In the genomic region with DNA sequence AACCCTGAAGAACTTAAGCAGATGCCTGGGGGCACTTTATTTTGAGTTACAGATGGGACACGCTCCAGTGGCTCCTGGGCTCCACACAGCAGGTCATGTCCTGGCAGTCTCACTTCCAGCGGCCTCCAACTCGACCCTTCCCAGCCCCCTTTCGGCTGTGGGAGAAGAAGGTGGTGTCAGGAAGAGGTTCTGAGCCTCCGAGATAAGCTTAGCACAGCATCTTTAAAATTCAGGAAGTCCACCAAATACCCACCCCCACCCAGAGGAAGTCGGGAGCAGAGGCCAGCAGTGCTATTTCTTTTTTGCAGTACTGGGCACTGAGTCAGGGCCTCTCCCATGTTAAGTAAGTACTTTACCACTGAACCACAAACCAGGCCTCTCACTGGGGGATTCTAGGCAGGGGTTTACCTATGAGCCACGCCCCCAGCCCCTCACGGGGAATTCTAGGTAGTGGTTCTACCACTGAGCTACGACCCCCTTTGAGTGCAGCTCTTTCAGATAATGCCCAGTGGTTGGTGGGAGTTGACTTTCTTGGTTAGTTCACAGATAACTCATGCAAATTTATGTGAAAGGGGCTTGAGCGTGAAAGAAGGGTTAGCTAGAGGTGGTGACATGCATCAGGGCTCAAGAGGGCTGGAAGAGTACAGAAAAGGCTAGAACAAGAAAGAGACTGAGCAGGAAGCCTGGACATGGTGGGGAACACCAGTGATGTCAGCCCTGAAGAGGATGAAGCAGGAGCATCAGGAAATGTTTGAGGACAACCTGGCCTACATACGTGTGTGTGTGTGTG, we compare ENCODE assay signal across 16 mouse cellular contexts. TPM values are rescaled to one million over a fixed set of nuclear protein-coding genes. Genes with fewer than 3 reads are reported as not detected.
DNase-seq lines count a peak whose midpoint lies in the region; ATAC-seq and TF ChIP-seq lines count a peak whose summit lies in the region.
"Had no signal": no experiment of that assay in that cellular context is flagged by ENCODE, and none has a peak within 500 bp of the region (broad histone marks: within the 10 kb centered on the region; RNA-seq: fewer than 3 reads in every experiment).

No protein-coding gene starts in this region.

- no peak overlapping the region for H3K4me3 ChIP-seq in heart, adult 2 months
- no peak overlapping the region for H3K4me3 ChIP-seq in spleen, adult 2 months (ENCODE audit: extremely low read depth, insufficient read depth, insufficient read length)
- no peak overlapping the region for H3K4me3 ChIP-seq in liver, embryonic 12.5 days
- no peak overlapping the region for H3K4me3 ChIP-seq in small intestine, adult 2 months (ENCODE audit: low read depth, low read length)
- H3K4me3 ChIP-seq: hindbrain, embryonic 13.5 days; midbrain, embryonic 13.5 days; neural tube, embryonic 15.5 days had no signal

- H3K4me1 ChIP-seq in heart, adult 2 months (ENCODE audit: control insufficient read depth, insufficient read depth, low read length) = peaks cover 7% of the 10 kb centered on the region
- peaks cover 13% of the 10 kb centered on the region; the same call in 1 of the 2 replicates for H3K4me1 ChIP-seq in spleen, adult 2 months (ENCODE audit: control insufficient read depth, insufficient read depth, insufficient read length)
- H3K4me1 ChIP-seq in liver, embryonic 12.5 days = peaks cover 76% of the 10 kb centered on the region
- H3K4me1 ChIP-seq in small intestine, adult 2 months (ENCODE audit: control insufficient read depth, insufficient read depth, insufficient read length, low read length) = peaks cover 2% of the 10 kb centered on the region

- TF ChIP-seq CTCF in heart, adult 2 months (IDR thresholded peaks at IDR 0.05) = no peak
- TF ChIP-seq CTCF in spleen, adult 2 months (IDR thresholded peaks at IDR 0.05; ENCODE audit: extremely low read depth, insufficient read depth, insufficient read length, insufficient replicate concordance) = no peak
- no peak for TF ChIP-seq CTCF in small intestine, adult 2 months (IDR thresholded peaks at IDR 0.05; ENCODE audit: extremely low read depth, insufficient read length, insufficient replicate concordance, low read depth, low read length)

- WGBS in heart, adult 2 months = 36% methylated on average over 11 of the region's 11 CpGs
- 25% methylated on average over 11 of the region's 11 CpGs for WGBS in spleen, adult 2 months
- 17% methylated on average over 11 of the region's 11 CpGs for WGBS in liver, embryonic 12.5 days (ENCODE audit: insufficient replicate concordance)
- WGBS in small intestine, adult 2 months = 65% methylated on average over 11 of the region's 11 CpGs

- H3K9me3 ChIP-seq in liver, embryonic 12.5 days (replicated peaks) = no peaks in the 10 kb centered on the region
- H3K9me3 ChIP-seq: hindbrain, embryonic 13.5 days; midbrain, embryonic 13.5 days; neural tube, embryonic 15.5 days had no signal

- no peak overlapping the region for H3K9ac ChIP-seq in heart, adult 2 months (ENCODE audit: low read depth, low read length)
- peak overlapping the region; percentile 12; the same call in 1 of the 2 replicates for H3K9ac ChIP-seq in liver, embryonic 12.5 days
- H3K9ac ChIP-seq: hindbrain, embryonic 13.5 days; midbrain, embryonic 13.5 days; neural tube, embryonic 15.5 days had no signal

- TF ChIP-seq POLR2A in heart, adult 2 months (IDR thresholded peaks at IDR 0.05; ENCODE audit: insufficient read depth, low read depth, low read length) = 0 out of 2 replicates have a peak, but pooled peaks have one; percentile 13
- no peak for TF ChIP-seq POLR2A in spleen, adult 2 months (IDR thresholded peaks at IDR 0.05; ENCODE audit: low read depth, low read length)
- TF ChIP-seq POLR2A in small intestine, adult 2 months (IDR thresholded peaks at IDR 0.05; ENCODE audit: low read depth, low read length) = no peak

- peak; percentile 52; the same call in 1 of the 2 replicates for TF ChIP-seq EP300 in heart, adult 2 months (IDR thresholded peaks at IDR 0.05; ENCODE audit: insufficient read depth, low read depth, low read length)

- H3K79me2 ChIP-seq in heart, adult 2 months (replicated peaks; ENCODE audit: control insufficient read depth, insufficient read depth, low read length) = peaks cover 3% of the 10 kb centered on the region

- H3K36me3 ChIP-seq in heart, adult 2 months (ENCODE audit: control insufficient read depth, insufficient read depth, low read length) = peaks cover under 1% of the 10 kb centered on the region; the same call in 1 of the 2 replicates
- no peaks in the 10 kb centered on the region for H3K36me3 ChIP-seq in spleen, adult 2 months (ENCODE audit: control insufficient read depth, insufficient read depth, low read length)
- H3K36me3 ChIP-seq in liver, embryonic 12.5 days = peaks cover 3% of the 10 kb centered on the region; the same call in 1 of the 2 replicates
- H3K36me3 ChIP-seq in small intestine, adult 2 months (ENCODE audit: control insufficient read depth, insufficient read depth, low read length) = no peaks in the 10 kb centered on the region
- H3K36me3 ChIP-seq: hindbrain, embryonic 13.5 days; midbrain, embryonic 13.5 days; neural tube, embryonic 15.5 days had no signal

- peak overlapping the region; percentile 26 for H3K27ac ChIP-seq in heart, adult 2 months
- peak overlapping the region; percentile 61 for H3K27ac ChIP-seq in spleen, adult 2 months (ENCODE audit: insufficient read depth, low read length)
- H3K27ac ChIP-seq in liver, embryonic 12.5 days = peak overlapping the region; percentile 78
- H3K27ac ChIP-seq in small intestine, adult 2 months (ENCODE audit: insufficient read depth, low read depth, low read length) = peak overlapping the region; percentile 36
- H3K27ac ChIP-seq: hindbrain, embryonic 13.5 days; midbrain, embryonic 13.5 days; neural tube, embryonic 15.5 days had no signal

- ATAC-seq in liver, embryonic 12.5 days = no peak
- ATAC-seq: midbrain, embryonic 13.5 days had no signal

- peak overlapping the region; percentile 40 for H3K4me2 ChIP-seq in liver, embryonic 12.5 days
- H3K4me2 ChIP-seq: hindbrain, embryonic 13.5 days; midbrain, embryonic 13.5 days; neural tube, embryonic 15.5 days had no signal

- H3K27me3 ChIP-seq in heart, adult 2 months (ENCODE audit: control insufficient read depth, insufficient read depth, low read length) = no peaks in the 10 kb centered on the region
- H3K27me3 ChIP-seq in spleen, adult 2 months (ENCODE audit: control insufficient read depth, insufficient read depth, low read length) = no peaks in the 10 kb centered on the region
- H3K27me3 ChIP-seq in liver, embryonic 12.5 days (replicated peaks) = no peaks in the 10 kb centered on the region
- H3K27me3 ChIP-seq in small intestine, adult 2 months (ENCODE audit: control insufficient read depth, insufficient read depth, low read length) = no peaks in the 10 kb centered on the region

- peak in 1 of 2 experiments; percentile 38 for DNase-seq in heart, adult 2 months
- no peak for DNase-seq in heart, postnatal 36 days
- no peak for DNase-seq in spleen, adult 2 months (ENCODE audit: low read depth in 1 of 2, low spot score in 2 of 2)
- DNase-seq in spleen, adult 12 weeks (ENCODE audit: low spot score) = no peak
- no peak for DNase-seq in neural tube, embryonic 10.5 days (ENCODE audit: extremely low spot score, low spot score)
- no peak for DNase-seq in gastrocnemius, postnatal 10 days
- DNase-seq: adrenal gland, postnatal 25 days; cerebellum, adult 9-10 months; lung, adult 18-20 months; right cerebral cortex, postnatal 4 days; thymus, adult 2 months had no signal

- intact Hi-C loops in heart, adult 2 months (cut with DNase I) = loop anchor here (5.0 to 10.0 kb wide), 3 partner anchors 58 to 410 kb away; partner anchors contain the start of genes Leng8, Rdh13 and Zfp628
- intact Hi-C loops in heart, postnatal 36 days (cut with DNase I) = no loop called here

RNA-seq across cellular contexts. Expression of gene Ppp1r12c, which starts 3.4 kb away (rescaled TPM):
- total RNA-seq in heart, adult 2 months (2021) = 10 to 100 TPM; 62.4 to 67.1 TPM
- 47.0 and 53.2 TPM in 2 replicates for polyA plus RNA-seq in heart, adult 2 months (2012; rRNA removed)
- 10 to 100 TPM; 59.7 to 62.2 TPM for total RNA-seq in heart, postnatal 36 days (2021)
- 92.6 and 98.8 TPM in 2 replicates for polyA plus RNA-seq in spleen, adult 2 months (2012; rRNA removed)
- polyA plus RNA-seq in liver, embryonic 12.5 days (2016; fragmentation: Nextera tagmentation; extraction: Ambion mirVana) = 41.1 and 42.9 TPM in 2 replicates
- polyA plus RNA-seq in small intestine, adult 2 months (2012; rRNA removed) = 58.0 and 59.2 TPM in 2 replicates
- total RNA-seq in gastrocnemius, postnatal 10 days (2021) = 10 to 100 TPM; 37.9 to 52.6 TPM

RNA-seq across cellular contexts. Expression of gene Tnnt1, which starts 11.3 kb away (rescaled TPM):
- 10 to 100 TPM; 15.6 to 19.7 TPM for total RNA-seq in heart, adult 2 months (2021)
- 9.2 and 12.1 TPM in 2 replicates for polyA plus RNA-seq in heart, adult 2 months (2012; rRNA removed)
- 10 to 100 TPM; 20.0 to 21.3 TPM for total RNA-seq in heart, postnatal 36 days (2021)
- polyA plus RNA-seq in spleen, adult 2 months (2012; rRNA removed) = 0.34 and 0.53 TPM in 2 replicates
- polyA plus RNA-seq in liver, embryonic 12.5 days (2016; fragmentation: Nextera tagmentation; extraction: Ambion mirVana) = 13.7 and 17.9 TPM in 2 replicates
- 0.22 and 0.58 TPM in 2 replicates for polyA plus RNA-seq in small intestine, adult 2 months (2012; rRNA removed)
- 100 to 1,000 TPM; 288 to 386 TPM for total RNA-seq in gastrocnemius, postnatal 10 days (2021)

RNA-seq across cellular contexts. Expression of gene Tnni3, which starts 19.2 kb away (rescaled TPM):
- total RNA-seq in heart, adult 2 months (2021) = over 10,000 TPM in 1 of 2 experiments, 1,000 to 10,000 TPM in 1; 9,834 to 11,008 TPM
- polyA plus RNA-seq in heart, adult 2 months (2012; rRNA removed) = 13,898 and 21,553 TPM in 2 replicates
- over 10,000 TPM in 1 of 2 experiments, 1,000 to 10,000 TPM in 1; 9,756 to 10,673 TPM for total RNA-seq in heart, postnatal 36 days (2021)
- polyA plus RNA-seq in spleen, adult 2 months (2012; rRNA removed) = 5.3 and 5.5 TPM in 2 replicates
- polyA plus RNA-seq in liver, embryonic 12.5 days (2016; fragmentation: Nextera tagmentation; extraction: Ambion mirVana) = 1.7 and 1.8 TPM in 2 replicates
- 0.43 and 1.4 TPM in 2 replicates for polyA plus RNA-seq in small intestine, adult 2 months (2012; rRNA removed)
- total RNA-seq in gastrocnemius, postnatal 10 days (2021) = 1 to 10 TPM; 1.4 to 2.3 TPM

RNA-seq across cellular contexts. Expression of gene Dnaaf3, which starts 27.4 kb away (rescaled TPM):
- 1 to 10 TPM; 2.3 to 2.7 TPM for total RNA-seq in heart, adult 2 months (2021)
- 12.4 and 13.2 TPM in 2 replicates for polyA plus RNA-seq in heart, adult 2 months (2012; rRNA removed)
- total RNA-seq in heart, postnatal 36 days (2021) = 1 to 10 TPM; 2.0 to 3.0 TPM
- 9.6 and 10.4 TPM in 2 replicates for polyA plus RNA-seq in spleen, adult 2 months (2012; rRNA removed)
- polyA plus RNA-seq in liver, embryonic 12.5 days (2016; fragmentation: Nextera tagmentation; extraction: Ambion mirVana) = 0.24 and 0.26 TPM in 2 replicates
- polyA plus RNA-seq in small intestine, adult 2 months (2012; rRNA removed) = 1.1 and 1.9 TPM in 2 replicates
- total RNA-seq in gastrocnemius, postnatal 10 days (2021) = under 1 TPM; 0.14 to 0.23 TPM

RNA-seq across cellular contexts. Expression of gene Syt5, which starts 42.5 kb away (rescaled TPM):
- under 1 TPM; 0.39 to 0.86 TPM for total RNA-seq in heart, adult 2 months (2021)
- polyA plus RNA-seq in heart, adult 2 months (2012; rRNA removed) = 0.79 and 2.4 TPM in 2 replicates
- total RNA-seq in heart, postnatal 36 days (2021) = under 1 TPM; 0.54 to 0.89 TPM
- polyA plus RNA-seq in spleen, adult 2 months (2012; rRNA removed) = 0.21 and 0.34 TPM in 2 replicates
- polyA plus RNA-seq in liver, embryonic 12.5 days (2016; fragmentation: Nextera tagmentation; extraction: Ambion mirVana) = 0.84 and 1.3 TPM in 2 replicates
- 4.6 and 9.4 TPM in 2 replicates for polyA plus RNA-seq in small intestine, adult 2 months (2012; rRNA removed)
- under 1 TPM; 0.16 to 0.25 TPM for total RNA-seq in gastrocnemius, postnatal 10 days (2021)

Comparison
In these comparisons a context has a peak if more than half of its experiments do, and no peak if none do; other contexts are left out.
1. H3K27ac ChIP-seq: peak in every context shown above with its lines; median percentile 78 in liver, embryonic 12.5 days; 61 in spleen, adult 2 months; 36 in small intestine, adult 2 months; 26 in heart, adult 2 months.
2. RNA of gene Tnni3, which starts 19.2 kb away (polyA plus RNA-seq): 13,898 to 21,553 TPM in heart, adult 2 months; 5.3 to 5.5 TPM in spleen, adult 2 months, 1.7 to 1.8 TPM in liver, embryonic 12.5 days and 0.43 to 1.4 TPM in small intestine, adult 2 months; every median in the first group is over 1,000 times any median in the second.